Mouse (Mus musculus) midbrain, embryonic 10.5 days (tissue): ENCODE measurements around the gene Slc9a9. TPM values are rescaled to one million over a fixed set of nuclear protein-coding genes. Genes with fewer than 3 reads are reported as not detected.

Experiments
- DNase-seq: peaks from one replicate; pipeline ENCODE4 v3.0.0-alpha.2; 2017; ENCODE audit warnings: low spot score
- H3K27ac ChIP-seq: fragments of 300-500 bp; sonication (generic); replicated peaks from 2 replicates; pipeline ENCODE4 v1.5.1; 2016; ENCODE audit warnings: mild to moderate bottlenecking
- H3K27me3 ChIP-seq: fragments of 300-500 bp; sonication (generic); 2 replicates; pipeline ENCODE4 v1.6.1; 2016; ENCODE audit warnings: low read depth, mild to moderate bottlenecking; ENCODE audit not compliant: poor library complexity, severe bottlenecking
- H3K36me3 ChIP-seq: fragments of 300-500 bp; sonication (generic); 2 replicates; pipeline ENCODE4 v1.6.1; 2016; ENCODE audit warnings: mild to moderate bottlenecking, moderate library complexity
- H3K4me1 ChIP-seq: fragments of 300-500 bp; sonication (generic); 2 replicates; pipeline ENCODE4 v1.6.1; 2016
- H3K4me3 ChIP-seq: fragments of 300-500 bp; sonication (generic); 2 replicates; pipeline ENCODE4 v1.5.1; 2016; ENCODE audit warnings: mild to moderate bottlenecking, moderate library complexity
- H3K9me3 ChIP-seq: fragments of 300-500 bp; sonication (generic); replicated peaks from 2 replicates; pipeline ENCODE4 v1.6.1; 2016; ENCODE audit warnings: mild to moderate bottlenecking
- WGBS: fragments of 180-500 bp; shearing (Covaris S2); methylation state at CpG from one replicate; pipeline ENCODE4 v1.1.7; 2016; 5-methylcytosine and 5-hydroxymethylcytosine counted together
- polyA plus RNA-seq: library from polyadenylated mRNA; unstranded; fragments of >200 nt; fragmentation: Nextera tagmentation; extraction: Ambion mirVana; gene quantifications from 2 replicates; pipeline ENCODE4 v1.2.1, GENCODE M21; 2016

The Slc9a9 gene
- polyA plus RNA-seq, 1 experiment from 2014 or later: 1.9 TPM

GRCm38 (mm10) chr9:95191442-95191841 lies 521.7 kb downstream of the Slc9a9 start:
- WGBS: 89% methylated on average over 6 of the region's 6 CpGs
- H3K27ac ChIP-seq: no peak overlapping the region
- H3K27me3 ChIP-seq: no peaks in the 10 kb centered on the region

GRCm38 (mm10) chr9:95192901-95193532 lies 523.3 kb downstream of the Slc9a9 start:
- Histone ChIP-seq H3K36me3 (no peaks in the 10 kb centered on the region), H3K27ac (no peak overlapping the region), H3K27me3 (no peaks in the 10 kb centered on the region), H3K4me1 (peaks cover 5% of the 10 kb centered on the region; the same call in 1 of the 2 replicates), H3K9me3 (no peaks in the 10 kb centered on the region), H3K4me3 (no peak overlapping the region)
- no peak for DNase-seq
- WGBS: 89% methylated on average over 8 of the region's 8 CpGs

More at GRCm38 (mm10) chr9:95191442-95191841, 521.7 kb downstream of the Slc9a9 start:
- Histone ChIP-seq H3K9me3 (no peaks in the 10 kb centered on the region), H3K4me1 (peaks cover 2% of the 10 kb centered on the region; the same call in 1 of the 2 replicates), H3K4me3 (no peak overlapping the region), H3K36me3 (no peaks in the 10 kb centered on the region)
- DNase-seq: no peak

- Histone ChIP-seq H3K4me1 (peaks cover 5% of the 10 kb centered on the region; the same call in 1 of the 2 replicates), H3K9me3 (no peaks in the 10 kb centered on the region), H3K4me3 (no peak overlapping the region), H3K27me3 (no peaks in the 10 kb centered on the region), H3K36me3 (no peaks in the 10 kb centered on the region), H3K27ac (no peak overlapping the region)
- 86% methylated on average over 3 of the region's 3 CpGs for WGBS
- no peak for DNase-seq
Observed at GRCm38 (mm10) chr9:95193672-95194071, 524.0 kb downstream of the Slc9a9 start.

- no peaks in the 10 kb centered on the region for H3K9me3 ChIP-seq
- no peak overlapping the region for H3K4me3 ChIP-seq
- H3K27ac ChIP-seq: no peak overlapping the region
- no peaks in the 10 kb centered on the region for H3K36me3 ChIP-seq
- DNase-seq: no peak
- H3K4me1 ChIP-seq: peaks cover 5% of the 10 kb centered on the region; the same call in 1 of the 2 replicates
- no peaks in the 10 kb centered on the region for H3K27me3 ChIP-seq
- 80% methylated on average over 5 of the region's 5 CpGs for WGBS
Observed at GRCm38 (mm10) chr9:95194158-95194557, 524.4 kb downstream of the Slc9a9 start.

GRCm38 (mm10) chr9:95207661-95208060 lies 538.0 kb downstream of the Slc9a9 start:
- Histone ChIP-seq H3K4me3 (no peak overlapping the region), H3K9me3 (no peaks in the 10 kb centered on the region), H3K27me3 (peaks cover 9% of the 10 kb centered on the region), H3K36me3 (no peaks in the 10 kb centered on the region), H3K4me1 (peaks cover 17% of the 10 kb centered on the region), H3K27ac (no peak overlapping the region)
- DNase-seq: no peak
- WGBS: 90% methylated on average over 7 of the region's 7 CpGs

- WGBS: 88% methylated on average over 4 of the region's 4 CpGs
- Histone ChIP-seq H3K9me3 (no peaks in the 10 kb centered on the region), H3K4me3 (no peak overlapping the region), H3K27ac (no peak overlapping the region), H3K4me1 (peaks cover 17% of the 10 kb centered on the region), H3K36me3 (no peaks in the 10 kb centered on the region), H3K27me3 (peaks cover 12% of the 10 kb centered on the region)
- no peak for DNase-seq
Observed at GRCm38 (mm10) chr9:95208681-95209080, 539.0 kb downstream of the Slc9a9 start.

- H3K9me3 ChIP-seq: no peaks in the 10 kb centered on the region
- H3K4me1 ChIP-seq: no peaks in the 10 kb centered on the region
- no peaks in the 10 kb centered on the region for H3K27me3 ChIP-seq
- H3K4me3 ChIP-seq: no peak overlapping the region
- DNase-seq: no peak
- WGBS: 81% methylated on average over 3 of the region's 3 CpGs
- H3K36me3 ChIP-seq: no peaks in the 10 kb centered on the region
- no peak overlapping the region for H3K27ac ChIP-seq
Observed at GRCm38 (mm10) chr9:95220009-95220408, 550.3 kb downstream of the Slc9a9 start.

GRCm38 (mm10) chr9:95221310-95221709 lies 551.6 kb downstream of the Slc9a9 start:
- H3K4me1 ChIP-seq: no peaks in the 10 kb centered on the region
- no peak overlapping the region for H3K4me3 ChIP-seq
- no peaks in the 10 kb centered on the region for H3K9me3 ChIP-seq
- H3K36me3 ChIP-seq: no peaks in the 10 kb centered on the region
- WGBS: 92% methylated on average over 5 of the region's 5 CpGs
- no peak for DNase-seq
- H3K27ac ChIP-seq: no peak overlapping the region
- H3K27me3 ChIP-seq: no peaks in the 10 kb centered on the region

GRCm38 (mm10) chr9:95226986-95227385 lies 557.3 kb downstream of the Slc9a9 start:
- Histone ChIP-seq H3K27ac (no peak overlapping the region), H3K27me3 (no peaks in the 10 kb centered on the region), H3K36me3 (no peaks in the 10 kb centered on the region), H3K4me3 (no peak overlapping the region), H3K9me3 (no peaks in the 10 kb centered on the region), H3K4me1 (no peaks in the 10 kb centered on the region)
- no peak for DNase-seq
- WGBS: 78% methylated on average over 4 of the region's 4 CpGs

GRCm38 (mm10) chr9:95228123-95228522 lies 558.4 kb downstream of the Slc9a9 start:
- Histone ChIP-seq H3K9me3 (no peaks in the 10 kb centered on the region), H3K27me3 (no peaks in the 10 kb centered on the region), H3K36me3 (no peaks in the 10 kb centered on the region), H3K4me1 (no peaks in the 10 kb centered on the region), H3K4me3 (no peak overlapping the region), H3K27ac (no peak overlapping the region)
- DNase-seq: no peak
- WGBS: 90% methylated on average over 1 of the region's 1 CpGs

GRCm38 (mm10) chr9:95229147-95229546 lies 559.4 kb downstream of the Slc9a9 start:
- H3K4me3 ChIP-seq: no peak overlapping the region
- 90% methylated on average over 2 of the region's 2 CpGs for WGBS
- no peaks in the 10 kb centered on the region for H3K4me1 ChIP-seq
- H3K36me3 ChIP-seq: no peaks in the 10 kb centered on the region
- H3K27ac ChIP-seq: no peak overlapping the region
- DNase-seq: no peak
- no peaks in the 10 kb centered on the region for H3K9me3 ChIP-seq
- no peaks in the 10 kb centered on the region for H3K27me3 ChIP-seq

- H3K9me3 ChIP-seq: peaks cover 3% of the 10 kb centered on the region; the same call in 1 of the 2 replicates
- H3K4me1 ChIP-seq: no peaks in the 10 kb centered on the region
- no peak overlapping the region for H3K4me3 ChIP-seq
Observed at GRCm38 (mm10) chr9:95239900-95240299, 570.2 kb downstream of the Slc9a9 start.

GRCm38 (mm10) chr9:95242628-95243195 lies 573.0 kb downstream of the Slc9a9 start:
- DNase-seq: no peak
- Histone ChIP-seq H3K36me3 (no peaks in the 10 kb centered on the region), H3K27ac (no peak overlapping the region), H3K4me1 (no peaks in the 10 kb centered on the region), H3K4me3 (no peak overlapping the region), H3K9me3 (no peaks in the 10 kb centered on the region), H3K27me3 (no peaks in the 10 kb centered on the region)
- 82% methylated on average over 2 of the region's 2 CpGs for WGBS

More at GRCm38 (mm10) chr9:95239900-95240299, 570.2 kb downstream of the Slc9a9 start:
- no peaks in the 10 kb centered on the region for H3K36me3 ChIP-seq
- H3K27me3 ChIP-seq: no peaks in the 10 kb centered on the region
- DNase-seq: no peak
- no peak overlapping the region for H3K27ac ChIP-seq
